Mouse (Mus musculus) liver, embryonic 18 days (tissue): ENCODE results near the gene Eppin. TPM values are rescaled to one million over a fixed set of nuclear protein-coding genes. Genes with fewer than 3 reads are reported as not detected.

Source experiments
- polyA plus RNA-seq: library from polyadenylated mRNA; depleted of rRNA; stranded (reverse); fragments of >200 nt; gene quantifications from 2 replicates; pipeline ENCODE4 v1.2.3, GENCODE M21; 2012; rRNA removed

Gene Eppin
- not detected in 2 replicates for polyA plus RNA-seq

DNA sequence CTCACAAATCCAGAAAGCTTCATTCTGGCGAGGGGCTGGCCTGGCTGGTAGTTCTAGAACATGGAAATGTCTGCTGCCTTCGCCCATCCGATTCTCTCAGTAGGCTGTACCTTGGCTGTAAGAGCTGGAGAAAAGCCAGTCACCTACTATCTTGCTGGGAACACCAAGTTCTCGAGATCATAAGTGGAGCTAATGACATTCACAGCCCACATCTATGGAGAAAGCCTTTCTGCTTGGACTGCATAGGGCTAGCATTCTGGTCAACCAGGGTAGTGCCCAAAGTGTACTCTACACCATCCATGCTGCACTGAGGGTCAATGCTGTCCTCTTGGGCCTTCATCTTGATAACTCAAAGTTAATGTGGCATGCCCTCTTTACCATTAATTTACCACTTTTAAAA, at the start of gene Eppin:
Eppin (minus strand) TSS at position 101 of the 400 bp plus-strand sequence.

DNA sequence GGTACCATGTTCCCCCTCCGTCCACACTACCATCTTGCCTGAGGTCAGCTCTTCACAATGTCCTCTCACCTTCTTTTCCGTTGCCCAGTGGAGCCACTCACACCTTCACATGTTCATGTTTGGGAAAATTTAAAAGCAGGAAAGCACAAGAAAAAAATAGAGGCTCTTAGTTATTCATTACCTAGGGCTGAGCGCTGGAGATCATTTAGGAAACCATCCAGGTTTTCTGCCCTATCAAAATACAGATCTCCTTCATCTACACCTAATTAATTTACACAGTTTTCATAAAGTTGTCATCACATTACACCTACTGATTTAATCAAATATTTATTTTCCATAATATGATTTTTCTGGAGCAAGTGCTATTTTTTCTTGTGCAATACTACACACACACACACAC, 45.3 kb upstream of the Eppin start, which contains the start of gene Wfdc16:
Wfdc16 (minus strand) TSS at position 101 of the 400 bp plus-strand sequence.

GRCm38 (mm10) chr2:164613471-164613870, 20.1 kb upstream of the Eppin start, which contains the start of the genes Wfdc6b and Wfdc8:
Wfdc6b (plus strand) TSS chr2:164613522.
Wfdc8 (minus strand) TSS chr2:164613626.

GRCm38 (mm10) chr2:164585025-164585725, 8.2 kb downstream of the Eppin start, which contains the start of gene Wfdc6a:
Wfdc6a (minus strand) TSS chr2:164585447.

DNA sequence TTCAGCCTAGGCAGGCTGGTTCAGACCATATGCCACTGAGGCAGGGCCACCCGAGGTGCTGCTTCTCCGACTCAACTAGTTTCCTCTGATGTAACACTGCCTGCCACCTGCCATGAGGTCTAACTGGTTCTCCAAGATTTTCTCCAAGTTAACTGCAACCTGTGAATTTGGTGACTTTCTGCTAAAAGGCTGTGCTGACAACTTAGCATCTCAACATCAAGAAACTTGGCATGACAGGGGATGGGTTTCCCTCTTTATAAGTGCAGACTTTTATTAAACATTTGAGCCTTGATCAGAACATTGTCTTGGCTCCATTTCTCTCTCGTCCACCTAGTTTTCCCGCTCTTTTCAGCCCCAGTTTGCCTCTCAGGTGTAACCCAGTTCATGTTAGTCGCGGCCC, 20.0 kb downstream of the Eppin start, which contains the start of gene Spint3:
Spint3 (minus strand) TSS at position 101 of the 400 bp plus-strand sequence.

GRCm38 (mm10) chr2:164562391-164563188, 30.8 kb downstream of the Eppin start, which contains the start of gene Wfdc2:
Wfdc2 (plus strand) TSS chr2:164562413.

Other genes starting within 250 kb of the Eppin start
- gene Slpi, start 204.5 kb downstream of the Eppin start, polyA plus RNA-seq, result 25.7 and 26.9 TPM in 2 replicates
- gene Rbpjl, start 190.5 kb downstream of the Eppin start, polyA plus RNA-seq, result 0.01 and 0.13 TPM in 2 replicates
- gene Matn4, start 188.4 kb downstream of the Eppin start, polyA plus RNA-seq, result 0.17 and 0.21 TPM in 2 replicates
- 46.8 and 52.3 TPM in 2 replicates for gene Sdc4, start 149.7 kb downstream of the Eppin start, polyA plus RNA-seq
- gene Sys1, start 136.6 kb downstream of the Eppin start, polyA plus RNA-seq, result 20.3 and 20.5 TPM in 2 replicates
- 0.55 and 0.61 TPM in 2 replicates for gene Gm20458, start 132.6 kb downstream of the Eppin start, polyA plus RNA-seq
- gene Trp53tg5, start 119.9 kb downstream of the Eppin start, polyA plus RNA-seq, result not detected in 2 replicates
- 11.3 and 12.0 TPM in 2 replicates for gene Dbndd2, start 107.5 kb downstream of the Eppin start, polyA plus RNA-seq
- 15.6 and 19.3 TPM in 2 replicates for gene Pigt, start 96.1 kb downstream of the Eppin start, polyA plus RNA-seq
- 1.6 and 2.0 TPM in 2 replicates for gene Wfdc2, start 31.2 kb downstream of the Eppin start, polyA plus RNA-seq
- gene Spint3, start 20.1 kb downstream of the Eppin start, polyA plus RNA-seq, result not detected in 2 replicates
- gene Wfdc6a, start 8.1 kb downstream of the Eppin start, polyA plus RNA-seq, result 0.05 and 0.06 TPM in 2 replicates
- not detected in 2 replicates for gene Wfdc6b, start 19.9 kb upstream of the Eppin start, polyA plus RNA-seq
- gene Wfdc8, start 20.0 kb upstream of the Eppin start, polyA plus RNA-seq, result not detected in 2 replicates
- not detected in 2 replicates for gene Wfdc16, start 45.2 kb upstream of the Eppin start, polyA plus RNA-seq
- gene Wfdc10, start 62.5 kb upstream of the Eppin start, polyA plus RNA-seq, result not detected in 2 replicates
- gene Wfdc9, start 63.0 kb upstream of the Eppin start, polyA plus RNA-seq, result not detected in 2 replicates
- gene Wfdc11, start 80.5 kb upstream of the Eppin start, polyA plus RNA-seq, result not detected in 2 replicates
- gene Wfdc13, start 91.5 kb upstream of the Eppin start, polyA plus RNA-seq, result not detected in 2 replicates
- gene Spint4, start 104.9 kb upstream of the Eppin start, polyA plus RNA-seq, result not detected in 2 replicates
- gene Spint5, start 121.7 kb upstream of the Eppin start, polyA plus RNA-seq, result not detected in 2 replicates
- 1.6 and 2.1 TPM in 2 replicates for gene Wfdc3, start 152.3 kb upstream of the Eppin start, polyA plus RNA-seq
- gene Dnttip1, start 152.4 kb upstream of the Eppin start, polyA plus RNA-seq, result 21.7 and 22.8 TPM in 2 replicates
- 255 and 264 TPM in 2 replicates for gene Ube2c, start 176.3 kb upstream of the Eppin start, polyA plus RNA-seq
- gene Tnnc2, start 186.4 kb upstream of the Eppin start, polyA plus RNA-seq, result 0.58 and 2.9 TPM in 2 replicates
- gene Snx21, start 192.2 kb upstream of the Eppin start, polyA plus RNA-seq, result 7.7 and 11.3 TPM in 2 replicates
- 20.1 and 20.3 TPM in 2 replicates for gene Acot8, start 211.3 kb upstream of the Eppin start, polyA plus RNA-seq
- 1.9 TPM in 2 replicates for gene Zswim3, start 211.5 kb upstream of the Eppin start, polyA plus RNA-seq
- gene Zswim1, start 229.1 kb upstream of the Eppin start, polyA plus RNA-seq, result 1.3 and 1.5 TPM in 2 replicates
- 0.05 and 0.08 TPM in 2 replicates for gene Spata25, start 234.9 kb upstream of the Eppin start, polyA plus RNA-seq
- gene Ctsa, start 239.3 kb upstream of the Eppin start, polyA plus RNA-seq, result 121 and 130 TPM in 2 replicates
- 1.5 and 2.2 TPM in 2 replicates for gene Neurl2, start 239.9 kb upstream of the Eppin start, polyA plus RNA-seq